Mouse (Mus musculus): Measurements from ENCODE around the gene Ttbk2.

- TF ChIP-seq POLR2AphosphoS2 (IDR thresholded peaks at IDR 0.05; ENCODE audit: low read depth, low read length) (no peak), POLR2A (IDR thresholded peaks at IDR 0.05; ENCODE audit: low read depth, low read length) (no peak), NRF1 (IDR thresholded peaks at IDR 0.05; ENCODE audit: low read depth, low read length) (no peak), SMC3 (IDR thresholded peaks at IDR 0.05; ENCODE audit: low read depth, low read length) (no peak), BHLHE40 (IDR thresholded peaks at IDR 0.05; ENCODE audit: low read depth, low read length) (no peak)
Observed at GRCm38 (mm10) chr2:120745496-120745895, 104.9 kb downstream of the Ttbk2 start.

All from CH12.LX (cell line).